Mouse (Mus musculus): ENCODE data around the gene Zfp59. TPM values are rescaled to one million over a fixed set of nuclear protein-coding genes. Genes with fewer than 3 reads are reported as not detected.
"Not testable (repeated sequence)": the region's sequence is repeated elsewhere in the genome, so short reads cannot be mapped to it uniquely, and the experiment has no call there.

The Zfp59 gene
- polyA plus RNA-seq, 2 experiments, result 4.4 to 9.4 TPM

GRCm38 (mm10) chr7:27857227-27857626, 18.8 kb downstream of the Zfp59 start, which contains the start of gene Zfp607a:
Gene Zfp607a, plus strand, starts transcription at chr7:27857527.
- Histone ChIP-seq H3K36me3 (ENCODE audit: control insufficient read depth, insufficient read depth, low read length) (peaks cover 9% of the 10 kb centered on the region), H3K4me1 (ENCODE audit: control insufficient read depth, insufficient read depth, low read length) (peaks cover 5% of the 10 kb centered on the region), H3K9ac (ENCODE audit: low read depth, low read length, severe bottlenecking) (no peak within 1 kb of the TSS), H3K27me3 (ENCODE audit: control insufficient read depth, insufficient read depth, low read length) (no peaks in the 10 kb centered on the region), H3K27ac (replicated peaks; ENCODE audit: low read depth, low read length) (no peak within 1 kb of the TSS), H3K9me3 (ENCODE audit: control insufficient read depth, low read length) (no peaks in the 10 kb centered on the region), H3K4me3 (replicated peaks; ENCODE audit: low read length) (no peak within 1 kb of the TSS), H3K4me2 (replicated peaks; ENCODE audit: low read depth, low read length, severe bottlenecking) (no peak within 1 kb of the TSS)
- TF ChIP-seq POLR2A (IDR thresholded peaks at IDR 0.05; ENCODE audit: borderline replicate concordance, extremely low read depth, insufficient read depth, insufficient read length), result no peak
- 97% methylated on average over 1 of the region's 1 CpGs for WGBS
- ATAC-seq (ENCODE audit: low FRiP score, low read depth) (no peak), DNase-seq (ENCODE audit: low spot score) (no peak)

DNA sequence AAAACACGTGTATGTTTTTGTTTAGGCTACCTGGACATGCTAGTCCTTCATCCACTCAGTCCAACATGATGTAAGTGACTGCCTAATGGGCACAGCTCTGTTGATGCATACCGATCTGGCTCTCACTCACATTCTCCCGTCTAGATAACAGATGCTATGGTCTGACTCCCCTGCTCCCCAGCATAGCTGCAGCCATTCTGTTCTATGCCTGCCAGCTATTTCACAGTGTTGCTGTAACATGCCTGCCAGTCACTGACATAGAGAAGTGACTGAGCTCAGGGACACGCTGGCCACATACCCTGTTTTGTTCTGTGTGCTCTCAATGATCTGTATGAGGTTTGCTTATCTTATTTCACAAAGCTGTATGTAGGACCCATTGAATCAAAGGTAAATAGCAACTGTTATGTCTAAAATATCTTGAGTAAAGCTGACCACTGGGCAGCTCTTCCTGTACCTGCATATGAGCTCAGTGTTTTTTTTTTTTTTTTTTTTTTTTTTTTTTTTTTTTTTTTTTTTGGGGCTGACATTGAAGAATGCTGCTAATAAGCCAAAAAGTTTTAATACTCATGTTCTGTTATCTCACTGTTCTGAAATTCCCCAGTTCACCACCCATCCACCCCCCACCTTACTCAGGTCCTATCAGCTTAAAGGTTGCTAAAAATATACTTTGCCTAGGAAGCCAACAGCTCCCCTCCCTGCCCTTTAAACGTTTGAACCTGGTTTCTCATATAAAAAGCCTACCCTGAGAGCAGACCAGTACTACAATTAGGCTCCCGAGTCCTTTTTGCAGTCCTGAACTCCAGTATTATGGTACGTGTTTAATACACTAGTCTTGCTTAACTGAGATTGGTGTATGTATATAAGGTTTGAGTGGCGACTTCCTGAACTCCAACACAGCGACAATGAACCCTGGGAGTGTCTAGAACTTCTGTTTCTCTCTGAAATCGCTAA, 21.2 kb downstream of the Zfp59 start:
- TF ChIP-seq POLR2A (IDR thresholded peaks at IDR 0.05; ENCODE audit: borderline replicate concordance, extremely low read depth, insufficient read depth, insufficient read length), result no peak
- 0 out of 2 replicates have a peak, but pooled peaks have one; percentile 20 for ATAC-seq (ENCODE audit: low FRiP score, low read depth)
- H3K9ac ChIP-seq (ENCODE audit: low read depth, low read length, severe bottlenecking), result peak overlapping the region; percentile 68; the same call in 1 of the 2 replicates
- no peaks in the 10 kb centered on the region for H3K9me3 ChIP-seq (ENCODE audit: control insufficient read depth, low read length)
- no peak for DNase-seq (ENCODE audit: low spot score)
- peaks cover 8% of the 10 kb centered on the region; the same call in 1 of the 2 replicates for H3K36me3 ChIP-seq (ENCODE audit: control insufficient read depth, insufficient read depth, low read length)
- H3K4me3 ChIP-seq (replicated peaks; ENCODE audit: low read length), result peak overlapping the region; percentile 58
- no peaks in the 10 kb centered on the region for H3K27me3 ChIP-seq (ENCODE audit: control insufficient read depth, insufficient read depth, low read length)
- H3K27ac ChIP-seq (replicated peaks; ENCODE audit: low read depth, low read length), result peak overlapping the region; percentile 73
- peak overlapping the region; percentile 59 for H3K4me2 ChIP-seq (replicated peaks; ENCODE audit: low read depth, low read length, severe bottlenecking)
- WGBS, result 25% methylated on average over 10 of the region's 10 CpGs
- peaks cover 5% of the 10 kb centered on the region for H3K4me1 ChIP-seq (ENCODE audit: control insufficient read depth, insufficient read depth, low read length)

GRCm38 (mm10) chr7:27860396-27861235, 22.2 kb downstream of the Zfp59 start:
- Histone ChIP-seq H3K4me2 (replicated peaks; ENCODE audit: low read depth, low read length, severe bottlenecking) (peak overlapping the region; percentile 59), H3K9ac (ENCODE audit: low read depth, low read length, severe bottlenecking) (peak overlapping the region; percentile 68), H3K4me3 (replicated peaks; ENCODE audit: low read length) (peak overlapping the region; percentile 58), H3K9me3 (ENCODE audit: control insufficient read depth, low read length) (no peaks in the 10 kb centered on the region), H3K27me3 (ENCODE audit: control insufficient read depth, insufficient read depth, low read length) (no peaks in the 10 kb centered on the region), H3K36me3 (ENCODE audit: control insufficient read depth, insufficient read depth, low read length) (peaks cover 15% of the 10 kb centered on the region; the same call in 1 of the 2 replicates), H3K4me1 (ENCODE audit: control insufficient read depth, insufficient read depth, low read length) (peaks cover 5% of the 10 kb centered on the region), H3K27ac (replicated peaks; ENCODE audit: low read depth, low read length) (peak overlapping the region; percentile 73)
- DNase-seq (ENCODE audit: low spot score), result peak; percentile 64
- 0% methylated on average over 21 of the region's 22 CpGs for WGBS
- TF ChIP-seq POLR2A (IDR thresholded peaks at IDR 0.05; ENCODE audit: borderline replicate concordance, extremely low read depth, insufficient read depth, insufficient read length), result no peak
- peak; percentile 87 for ATAC-seq (ENCODE audit: low FRiP score, low read depth)

DNA sequence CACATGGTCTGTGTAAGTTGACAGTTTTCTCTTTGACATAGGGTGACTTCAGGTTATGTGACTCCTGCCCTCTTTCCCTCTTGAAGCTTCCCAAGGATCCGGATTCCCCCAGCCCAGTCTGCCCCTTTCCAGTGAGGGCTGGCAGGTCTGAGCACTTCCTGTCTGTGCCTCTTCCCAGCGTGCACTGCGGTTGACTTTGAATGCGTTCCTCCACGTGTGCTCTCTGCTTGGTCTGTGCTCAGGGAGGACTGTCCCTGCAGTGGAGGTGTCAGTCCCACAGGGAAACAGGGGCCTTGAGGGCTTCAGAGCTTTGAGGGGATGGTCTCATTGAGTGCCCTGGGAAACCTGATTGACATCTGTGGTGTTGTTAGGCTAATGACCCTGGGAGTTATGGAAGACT, 24.2 kb downstream of the Zfp59 start:
- H3K36me3 ChIP-seq (ENCODE audit: control insufficient read depth, insufficient read depth, low read length), result peaks cover 23% of the 10 kb centered on the region
- DNase-seq (ENCODE audit: low spot score); H3K4me2 ChIP-seq (replicated peaks; ENCODE audit: low read depth, low read length, severe bottlenecking); H3K4me1 ChIP-seq (ENCODE audit: control insufficient read depth, insufficient read depth, low read length); H3K4me3 ChIP-seq (replicated peaks; ENCODE audit: low read length); H3K9me3 ChIP-seq (ENCODE audit: control insufficient read depth, low read length); ATAC-seq (ENCODE audit: low FRiP score, low read depth); H3K27me3 ChIP-seq (ENCODE audit: control insufficient read depth, insufficient read depth, low read length); H3K27ac ChIP-seq (replicated peaks; ENCODE audit: low read depth, low read length); H3K9ac ChIP-seq (ENCODE audit: low read depth, low read length, severe bottlenecking): not testable (repeated sequence)
- 86% methylated on average over 5 of the region's 5 CpGs for WGBS

- ATAC-seq (ENCODE audit: low FRiP score, low read depth), result no peak
- WGBS, result 91% methylated on average over 4 of the region's 4 CpGs
- Histone ChIP-seq H3K4me2 (replicated peaks; ENCODE audit: low read depth, low read length, severe bottlenecking) (no peak overlapping the region), H3K27ac (replicated peaks; ENCODE audit: low read depth, low read length) (no peak overlapping the region), H3K9me3 (ENCODE audit: control insufficient read depth, low read length) (no peaks in the 10 kb centered on the region), H3K4me1 (ENCODE audit: control insufficient read depth, insufficient read depth, low read length) (no peaks in the 10 kb centered on the region), H3K36me3 (ENCODE audit: control insufficient read depth, insufficient read depth, low read length) (peaks cover 30% of the 10 kb centered on the region), H3K4me3 (replicated peaks; ENCODE audit: low read length) (no peak overlapping the region), H3K27me3 (ENCODE audit: control insufficient read depth, insufficient read depth, low read length) (no peaks in the 10 kb centered on the region), H3K9ac (ENCODE audit: low read depth, low read length, severe bottlenecking) (no peak overlapping the region)
- no peak for DNase-seq (ENCODE audit: low spot score)
- no peak for TF ChIP-seq POLR2A (IDR thresholded peaks at IDR 0.05; ENCODE audit: borderline replicate concordance, extremely low read depth, insufficient read depth, insufficient read length)
Measured at GRCm38 (mm10) chr7:27881721-27882120, 43.3 kb downstream of the Zfp59 start.

Data from limb, embryonic 14.5 days (tissue).